Mouse (Mus musculus) forebrain, embryonic 13.5 days (tissue): ENCODE measurements around the gene Kbtbd8. TPM values are rescaled to one million over a fixed set of nuclear protein-coding genes. Genes with fewer than 3 reads are reported as not detected.

Experiments
- polyA plus RNA-seq: library from polyadenylated mRNA; unstranded; fragments of >200 nt; fragmentation: Nextera tagmentation; extraction: Ambion mirVana; gene quantifications from 2 replicates; pipeline ENCODE4 v1.2.1, GENCODE M21; 2015

The Kbtbd8 gene
- polyA plus RNA-seq, 1 experiment from 2014 or later = 5.8 TPM

Other genes with a start within 250 kb of the Kbtbd8 start
- gene Gm10234, start 204.9 kb downstream of the Kbtbd8 start, polyA plus RNA-seq = not detected in 2 replicates